Mouse (Mus musculus) large intestine, adult 2 months (tissue): ENCODE data around the gene Fam98c. TPM values are rescaled to one million over a fixed set of nuclear protein-coding genes. Genes with fewer than 3 reads are reported as not detected.
"Not testable (repeated sequence)": the region's sequence is repeated elsewhere in the genome, so short reads cannot be mapped to it uniquely, and the experiment has no call there.

ENCODE experiments used
- DNase-seq: peaks from one replicate; pipeline ENCODE4 v3.0.0-alpha.2; 2012; ENCODE audit warnings: low read depth, low spot score
- WGBS: fragments of 180-500 bp; shearing (Covaris S2); methylation state at CpG from one replicate; pipeline ENCODE4 v1.1.7; 2018; 5-methylcytosine and 5-hydroxymethylcytosine counted together
- polyA plus RNA-seq: library from polyadenylated mRNA; depleted of rRNA; stranded (reverse); fragments of >200 nt; gene quantifications from 2 replicates; pipeline ENCODE4 v1.2.3, GENCODE M21; 2012

Fam98c gene
- polyA plus RNA-seq, 1 experiment: 115 TPM

DNA sequence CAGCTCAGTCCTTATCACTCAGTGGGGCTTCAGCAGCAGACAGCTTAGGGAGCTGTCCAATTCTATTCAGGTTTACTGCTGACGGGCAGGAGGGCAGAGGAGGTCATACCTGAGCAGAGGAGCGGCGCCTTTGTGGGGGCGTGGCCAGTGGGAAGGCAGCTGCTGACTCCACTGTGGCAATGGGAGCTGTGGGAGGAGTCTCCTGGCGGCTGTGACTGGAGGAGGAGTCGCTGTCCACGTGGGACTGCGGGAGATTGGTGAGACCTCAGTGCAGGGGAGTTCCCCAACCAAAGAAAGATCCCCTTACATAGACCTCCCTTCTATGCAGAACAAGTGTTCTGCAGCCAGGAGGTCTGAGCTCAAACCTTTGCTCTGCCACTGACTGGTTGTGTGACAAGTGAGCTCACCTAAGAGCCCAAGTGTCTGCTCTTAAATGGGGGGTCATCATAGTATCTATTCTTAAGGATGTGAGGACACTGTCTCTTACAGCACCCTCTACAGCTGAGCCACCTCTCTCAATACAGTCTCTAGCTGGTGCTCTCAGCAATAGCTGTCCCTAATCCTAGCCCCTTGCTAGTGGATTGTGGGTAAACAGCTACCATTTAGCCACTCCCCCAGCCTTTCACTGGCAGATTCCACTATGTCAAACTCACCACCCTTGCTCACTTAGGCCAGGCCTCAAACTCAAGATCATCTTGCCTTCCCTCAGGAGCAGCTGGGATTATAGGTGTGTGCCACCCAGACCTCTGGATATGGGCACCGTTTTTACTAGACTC is 6.9 kb upstream of the Fam98c start:
- WGBS: 14% methylated on average over 9 of the region's 9 CpGs
- peak; percentile 69 for DNase-seq

- 63% methylated on average over 5 of the region's 5 CpGs for WGBS
- DNase-seq: no peak
Measured at GRCm38 (mm10) chr7:29162294-29162693, 6.3 kb upstream of the Fam98c start.

DNA sequence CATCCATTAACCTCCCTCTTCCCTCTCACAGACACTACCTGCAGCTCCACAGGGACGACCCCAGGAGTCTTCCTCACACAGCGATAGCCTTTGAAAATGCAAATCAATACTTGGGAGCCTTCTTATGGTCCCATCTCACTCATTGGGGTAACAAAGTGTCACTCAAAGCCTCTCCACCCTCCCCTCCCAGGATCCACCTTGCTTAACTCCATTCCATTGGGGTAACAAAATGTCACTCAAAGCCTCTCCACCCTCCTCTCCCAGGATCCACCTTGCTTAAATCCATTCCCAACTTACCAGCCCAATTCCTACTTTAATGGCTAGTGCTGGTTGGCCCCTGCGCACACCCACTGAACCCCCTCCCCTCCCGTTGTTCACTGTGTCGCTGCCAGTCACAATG is 2.2 kb upstream of the Fam98c start:
- 29% methylated on average over 5 of the region's 5 CpGs for WGBS

GRCm38 (mm10) chr7:29155196-29155837 is 717 bp downstream of the Fam98c start:
- WGBS: 8% methylated on average over 37 of the region's 37 CpGs
- DNase-seq: peak; percentile 70

More for the DNA sequence above, 2.2 kb upstream of the Fam98c start:
- no peak for DNase-seq

GRCm38 (mm10) chr7:29154018-29154720 is 1.9 kb downstream of the Fam98c start:
- 98% methylated on average over 14 of the region's 14 CpGs for WGBS
- DNase-seq: no peak

DNA sequence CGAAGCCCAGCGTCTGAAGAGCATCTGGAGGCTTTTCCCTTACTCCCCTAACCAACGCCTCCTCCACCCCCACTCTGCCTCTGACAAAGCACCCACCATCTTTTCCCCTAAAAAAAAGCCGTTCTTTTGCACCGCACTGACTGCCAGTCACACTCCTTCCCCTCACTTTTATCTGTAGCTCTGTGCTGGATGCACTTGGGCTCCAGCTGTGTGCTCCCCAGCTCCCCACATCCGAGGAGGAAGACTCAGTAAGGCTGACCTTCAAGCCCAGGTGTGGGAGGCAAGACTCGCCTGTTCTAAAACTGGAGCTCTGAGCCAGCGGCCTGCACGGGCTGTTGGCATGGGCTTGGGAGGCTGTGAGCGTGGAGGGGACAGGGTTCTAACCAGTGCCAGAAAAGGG is 4.5 kb downstream of the Fam98c start:
- no peak for DNase-seq
- WGBS: 70% methylated on average over 10 of the region's 10 CpGs

DNA sequence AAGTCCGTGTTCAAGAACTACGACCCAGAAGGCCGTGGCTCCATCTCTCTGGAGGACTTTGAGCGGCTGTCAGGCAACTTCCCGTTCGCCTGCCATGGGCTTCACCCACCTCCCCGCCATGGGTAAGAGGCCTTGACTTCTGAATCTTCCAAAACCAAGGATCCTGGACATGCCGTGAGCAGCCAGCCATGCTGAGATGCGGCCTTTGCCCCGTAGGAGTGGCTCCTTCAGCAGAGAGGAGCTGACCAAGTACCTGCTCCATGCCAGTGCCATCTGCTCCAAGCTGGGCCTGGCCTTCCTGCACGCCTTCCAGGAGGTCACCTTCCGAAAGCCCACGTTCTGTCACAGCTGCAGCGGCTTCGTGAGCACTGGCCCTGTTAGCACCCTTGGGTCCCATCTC is 7.3 kb downstream of the Fam98c start:
- WGBS: 84% methylated on average over 15 of the region's 15 CpGs
- DNase-seq: no peak

GRCm38 (mm10) chr7:29146625-29147367 is 9.2 kb downstream of the Fam98c start:
- WGBS: 36% methylated on average over 7 of the region's 7 CpGs
- peak; percentile 67 for DNase-seq

DNA sequence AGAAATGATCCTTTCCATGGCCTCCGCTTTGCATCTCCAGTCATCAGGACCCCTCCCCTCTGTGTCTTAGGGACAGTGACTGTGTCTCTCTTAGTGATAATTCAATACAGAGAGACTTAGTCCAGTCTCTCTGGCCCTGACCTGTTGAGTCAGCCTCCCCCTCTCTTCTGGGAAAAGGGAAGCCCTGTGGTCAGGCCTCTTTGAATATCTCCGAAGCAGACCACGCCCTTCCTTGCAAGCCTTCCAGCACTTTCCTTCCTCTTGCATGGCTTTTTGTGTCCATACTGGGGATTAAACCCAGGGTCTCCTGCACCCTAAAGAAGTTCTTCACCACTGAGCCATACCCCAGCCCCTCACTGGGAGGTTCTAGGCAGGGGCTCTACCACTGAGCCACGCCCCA is 12.0 kb downstream of the Fam98c start:
- WGBS: 85% methylated on average over 4 of the region's 4 CpGs

DNA sequence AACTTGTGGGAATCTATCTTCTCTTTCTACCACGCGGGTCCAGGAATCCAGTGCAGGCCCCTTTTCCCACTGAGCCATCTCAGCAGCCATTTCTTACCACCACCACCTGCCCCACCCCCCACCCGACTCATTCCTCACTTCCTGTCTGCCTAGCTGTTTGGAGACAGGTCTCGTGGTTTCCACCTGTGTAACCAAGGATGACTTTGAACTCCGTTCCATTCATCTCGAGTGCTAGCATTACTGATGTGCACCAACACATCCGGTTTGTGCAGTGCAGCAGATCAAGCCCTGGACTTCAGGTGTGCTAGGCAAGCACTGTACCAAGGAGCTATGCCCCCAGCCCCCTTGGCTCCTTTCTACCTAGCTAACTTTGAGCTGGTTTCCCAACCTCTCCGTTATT is 14.6 kb downstream of the Fam98c start:
- 68% methylated on average over 8 of the region's 8 CpGs for WGBS
- DNase-seq: no peak

More for the DNA sequence above, 12.0 kb downstream of the Fam98c start:
- DNase-seq: no peak

GRCm38 (mm10) chr7:29139237-29139636 is 16.8 kb downstream of the Fam98c start:
- DNase-seq: not testable (repeated sequence)
- WGBS: 87% methylated on average over 3 of the region's 4 CpGs

GRCm38 (mm10) chr7:29137429-29137828 is 18.6 kb downstream of the Fam98c start:
- no peak for DNase-seq
- 42% methylated on average over 16 of the region's 16 CpGs for WGBS

GRCm38 (mm10) chr7:29134693-29135386 is 21.2 kb downstream of the Fam98c start, which contains the start of gene Rasgrp4:
TSS of gene Rasgrp4 (plus strand) at chr7:29134851.
- no peak for DNase-seq
- WGBS: 3% methylated on average over 19 of the region's 20 CpGs

DNA sequence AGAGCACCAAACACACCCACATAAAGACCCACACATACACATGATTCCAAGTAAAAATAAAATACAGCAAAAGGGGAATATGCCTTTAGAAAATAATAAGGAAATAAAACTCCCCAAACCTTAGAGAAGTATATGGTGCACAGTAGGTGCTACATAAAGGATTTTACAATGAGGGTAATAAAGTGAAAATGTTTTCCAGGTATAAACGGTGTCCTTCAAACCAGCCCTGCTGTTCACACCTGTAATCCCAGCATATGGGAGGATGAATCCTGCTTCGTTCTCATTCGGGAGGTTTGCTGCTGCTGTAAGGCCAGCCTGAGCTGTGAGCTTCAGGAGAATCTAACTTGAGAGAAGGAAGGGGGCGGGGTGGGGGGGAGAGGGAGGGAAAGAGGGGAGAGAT is 21.8 kb downstream of the Fam98c start:
- 3% methylated on average over 4 of the region's 4 CpGs for WGBS
- no peak for DNase-seq

DNA sequence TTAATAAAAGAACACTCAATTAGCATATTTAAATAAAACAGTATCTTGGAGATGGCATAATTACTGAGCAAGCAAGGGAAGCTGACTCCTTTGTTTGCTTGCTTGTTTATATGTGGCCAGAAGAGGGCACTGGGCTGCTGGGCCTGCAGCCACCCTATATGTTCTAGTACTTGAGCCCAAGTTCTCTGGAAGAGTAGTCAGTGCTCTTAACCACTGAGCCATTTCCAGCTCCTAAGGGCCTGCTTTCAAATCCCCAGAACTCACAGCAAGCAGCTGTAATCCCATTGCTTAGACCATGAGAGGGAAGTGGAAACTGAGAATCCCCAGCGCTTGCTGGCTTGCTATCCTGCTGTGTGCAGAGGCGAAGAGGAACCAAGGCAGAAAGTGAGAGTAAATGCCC is 27.3 kb downstream of the Fam98c start:
- WGBS: 81% methylated on average over 2 of the region's 2 CpGs
- no peak for DNase-seq

- peak; percentile 57 for DNase-seq
- 6% methylated on average over 7 of the region's 7 CpGs for WGBS
Measured at GRCm38 (mm10) chr7:29126173-29126915, 29.7 kb downstream of the Fam98c start.

DNA sequence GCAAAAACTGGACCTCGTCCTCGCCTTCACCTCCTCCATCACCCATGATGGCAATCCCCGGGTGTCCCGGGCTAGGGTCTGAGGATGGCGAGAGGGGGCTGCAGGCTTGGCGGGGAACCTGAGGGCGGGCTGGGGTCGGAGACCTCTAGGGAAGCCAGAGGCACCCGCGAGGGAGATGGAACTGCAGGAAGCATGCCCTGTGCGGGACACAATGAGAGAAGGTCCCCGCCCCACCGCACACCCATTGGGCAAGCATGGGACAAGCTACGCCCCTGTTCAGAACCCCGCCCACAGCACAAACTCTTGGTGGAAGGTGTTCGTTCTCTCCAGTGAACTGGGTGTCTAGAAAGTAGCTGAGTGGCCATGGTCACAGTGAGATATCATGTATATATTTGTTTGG is 31.1 kb downstream of the Fam98c start, which contains the start of gene Ryr1:
Gene Ryr1 (minus strand): TSS at position 210 of the 400 bp plus-strand sequence.
- WGBS: 2% methylated on average over 16 of the region's 16 CpGs

GRCm38 (mm10) chr7:29123531-29124358 is 32.3 kb downstream of the Fam98c start:
- WGBS: 56% methylated on average over 5 of the region's 5 CpGs
- no peak for DNase-seq

More for the DNA sequence above, 31.1 kb downstream of the Fam98c start, which contains the start of gene Ryr1:
- DNase-seq: peak; percentile 38
